Mouse (Mus musculus) midbrain, embryonic 14.5 days (tissue): Measurements from ENCODE around the gene Ccnl2. TPM values are rescaled to one million over a fixed set of nuclear protein-coding genes. Genes with fewer than 3 reads are reported as not detected.
A peak's percentile ranks its signal among the peaks of the same experiment; 100 is the strongest.
"Not testable (repeated sequence)": the region's sequence is repeated elsewhere in the genome, so short reads cannot be mapped to it uniquely, and the experiment has no call there.

Experiments
- ATAC-seq: fragments of 200-750 bp; cut with Nextera tagmentation; 2 replicates; pipeline ENCODE4 v1.8.0; 2017; ENCODE audit warnings: moderate number of reproducible peaks, moderate library complexity; ENCODE audit not compliant: low FRiP score, low TSS enrichment
- DNase-seq: peaks from one replicate; pipeline ENCODE4 v3.0.0-alpha.2; 2015
- H3K27ac ChIP-seq: fragments of 300-500 bp; sonication (generic); replicated peaks from 2 replicates; pipeline ENCODE4 v1.5.1; 2014; ENCODE audit warnings: mild to moderate bottlenecking, low read depth, low read length, moderate library complexity
- H3K27me3 ChIP-seq: fragments of 300-500 bp; sonication (generic); 2 replicates; pipeline ENCODE4 v1.6.1; 2014; ENCODE audit warnings: low read length, control low read depth, mixed read lengths; ENCODE audit not compliant: control insufficient read depth, insufficient read depth
- H3K36me3 ChIP-seq: fragments of 300-500 bp; sonication (generic); 2 replicates; pipeline ENCODE4 v1.6.1; 2014; ENCODE audit warnings: low read length, control low read depth; ENCODE audit not compliant: control insufficient read depth, insufficient read depth
- H3K4me1 ChIP-seq: fragments of 300-500 bp; sonication (generic); 2 replicates; pipeline ENCODE4 v1.6.1; 2014; ENCODE audit warnings: mild to moderate bottlenecking, antibody characterized with exemption, low read length, control low read depth; ENCODE audit not compliant: control insufficient read depth, insufficient read depth
- H3K4me2 ChIP-seq: fragments of 300-500 bp; sonication (generic); 2 replicates; pipeline ENCODE4 v1.6.1; 2014; ENCODE audit warnings: mild to moderate bottlenecking, low read length, moderate library complexity
- H3K4me3 ChIP-seq: fragments of 300-500 bp; sonication (generic); replicated peaks from 2 replicates; pipeline ENCODE4 v1.5.1; 2014; ENCODE audit warnings: low read depth, low read length
- H3K9ac ChIP-seq: fragments of 300-500 bp; sonication (generic); replicated peaks from 2 replicates; pipeline ENCODE4 v1.6.1; 2014; ENCODE audit warnings: mild to moderate bottlenecking, low read length, moderate library complexity
- H3K9me3 ChIP-seq: fragments of 300-500 bp; sonication (generic); 2 replicates; pipeline ENCODE4 v1.6.1; 2016; ENCODE audit warnings: low read length, control low read depth, mixed read lengths; ENCODE audit not compliant: control insufficient read depth
- WGBS: fragments of 180-500 bp; shearing (Covaris S2); extraction: QIAGEN DNeasy Blood & Tissue Kit; methylation state at CpG from one replicate; pipeline ENCODE4 v1.1.7; 2014; 5-methylcytosine and 5-hydroxymethylcytosine counted together
- polyA plus RNA-seq: library from polyadenylated mRNA; unstranded; fragments of >200 nt; fragmentation: Nextera tagmentation; extraction: Ambion mirVana; gene quantifications from 2 replicates; pipeline ENCODE4 v1.2.1, GENCODE M21; 2014

The Ccnl2 gene
- polyA plus RNA-seq, 1 experiment from 2014 or later: 162 TPM

DNA sequence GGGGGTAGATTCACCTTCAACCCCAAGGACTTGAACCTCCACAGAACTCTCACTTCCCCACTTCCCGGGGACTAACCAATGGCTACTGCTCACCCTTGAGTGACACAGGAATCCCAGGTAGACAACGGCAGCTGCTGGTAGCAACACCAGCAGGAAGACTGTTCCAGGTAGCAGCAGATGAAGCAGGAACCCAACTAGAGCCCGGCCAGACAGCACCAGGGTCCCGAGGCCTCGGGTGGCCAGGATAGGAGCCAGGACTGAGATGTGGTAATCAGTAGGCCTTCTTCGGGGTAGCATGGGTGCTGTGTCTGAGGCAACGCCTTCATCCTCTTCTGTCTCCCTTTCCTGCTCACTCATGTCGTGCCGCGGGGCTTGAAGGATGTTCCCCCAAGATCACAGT, 27.0 kb upstream of the Ccnl2 start:
- Histone ChIP-seq H3K4me2 (no peak overlapping the region), H3K36me3 (no peaks in the 10 kb centered on the region), H3K4me3 (no peak overlapping the region), H3K27ac (peak overlapping the region; percentile 20; the same call in 1 of the 2 replicates), H3K27me3 (no peaks in the 10 kb centered on the region), H3K9me3 (no peaks in the 10 kb centered on the region), H3K4me1 (no peaks in the 10 kb centered on the region; the same call in 1 of the 2 replicates), H3K9ac (no peak overlapping the region)
- ATAC-seq (no peak), DNase-seq (no peak)
- WGBS: 78% methylated on average over 10 of the region's 10 CpGs

DNA sequence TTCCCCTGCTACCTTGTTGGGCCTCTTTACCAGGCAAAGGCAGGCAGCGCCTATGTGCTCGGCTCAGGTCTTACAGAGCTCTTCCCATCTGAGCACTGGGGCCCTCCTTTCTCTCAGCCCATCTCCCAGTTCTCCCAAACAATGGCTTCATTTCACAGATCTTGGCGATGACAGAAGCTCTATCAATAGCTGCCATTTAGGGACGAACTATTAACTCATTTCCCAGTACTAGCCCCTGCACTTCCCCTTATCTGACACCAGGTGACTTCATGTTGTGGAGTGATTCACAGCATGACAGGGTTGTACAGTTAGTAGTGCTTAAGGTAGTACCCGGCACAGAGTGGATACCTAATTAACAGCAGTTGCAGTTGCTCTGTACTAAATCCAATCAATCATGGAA, 26.5 kb upstream of the Ccnl2 start, which contains the start of gene Tmem88b:
TSS of gene Tmem88b (minus strand) at position 56 of the 400 bp plus-strand sequence.
- ATAC-seq: no peak

DNA sequence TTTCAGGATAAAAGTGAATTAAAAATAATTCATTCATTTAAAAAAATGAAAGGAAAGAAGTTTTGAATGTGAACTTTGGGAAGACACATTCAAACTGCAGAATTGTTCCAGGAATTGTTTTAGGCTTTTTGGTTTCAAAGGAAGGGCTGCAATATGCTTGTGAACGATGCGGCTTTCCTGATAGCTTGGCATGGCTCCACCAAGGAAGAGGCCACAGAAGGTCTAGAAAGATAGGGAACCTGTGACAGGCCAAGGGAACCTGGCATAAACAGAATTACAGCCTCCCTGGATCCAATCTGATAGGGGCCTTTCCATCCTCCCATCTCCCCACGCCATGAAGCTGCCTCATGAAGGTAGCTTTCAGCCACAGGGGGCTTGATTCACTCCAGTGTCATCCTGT, 24.0 kb upstream of the Ccnl2 start:
- no peaks in the 10 kb centered on the region for H3K36me3 ChIP-seq
- no peak overlapping the region for H3K4me2 ChIP-seq
- ATAC-seq: no peak
- H3K4me3 ChIP-seq: no peak overlapping the region
- no peaks in the 10 kb centered on the region for H3K27me3 ChIP-seq
- H3K9me3 ChIP-seq: no peaks in the 10 kb centered on the region
- DNase-seq: no peak
- WGBS: 78% methylated on average over 3 of the region's 3 CpGs
- no peak overlapping the region for H3K9ac ChIP-seq
- no peak overlapping the region for H3K27ac ChIP-seq
- no peaks in the 10 kb centered on the region; the same call in 1 of the 2 replicates for H3K4me1 ChIP-seq

More for the DNA sequence above, 26.5 kb upstream of the Ccnl2 start, which contains the start of gene Tmem88b:
- no peaks in the 10 kb centered on the region for H3K36me3 ChIP-seq
- H3K27me3 ChIP-seq: no peaks in the 10 kb centered on the region
- H3K4me1 ChIP-seq: no peaks in the 10 kb centered on the region; the same call in 1 of the 2 replicates
- peak within 1 kb of the TSS; percentile 82; the same call in 1 of the 2 replicates for H3K9ac ChIP-seq
- H3K27ac ChIP-seq: peak within 1 kb of the TSS; percentile 20; the same call in 1 of the 2 replicates
- no peak for DNase-seq
- no peaks in the 10 kb centered on the region for H3K9me3 ChIP-seq
- peak within 1 kb of the TSS; percentile 61 for H3K4me3 ChIP-seq
- WGBS: 69% methylated on average over 5 of the region's 5 CpGs
- peak within 1 kb of the TSS; percentile 69 for H3K4me2 ChIP-seq

GRCm38 (mm10) chr4:155788833-155789232, 23.5 kb upstream of the Ccnl2 start:
- H3K27me3 ChIP-seq, DNase-seq, ATAC-seq, H3K9me3 ChIP-seq, H3K36me3 ChIP-seq, H3K4me1 ChIP-seq, H3K27ac ChIP-seq, H3K4me3 ChIP-seq, H3K4me2 ChIP-seq, H3K9ac ChIP-seq: not testable (repeated sequence)
- 87% methylated on average over 4 of the region's 4 CpGs for WGBS

GRCm38 (mm10) chr4:155790021-155790489, 22.2 kb upstream of the Ccnl2 start, which contains the start of gene Ankrd65:
TSS of gene Ankrd65 (plus strand) at chr4:155790439.
- WGBS: 77% methylated on average over 3 of the region's 3 CpGs
- ATAC-seq: no peak

GRCm38 (mm10) chr4:155790650-155791161, 21.6 kb upstream of the Ccnl2 start:
- ATAC-seq: no peak
- H3K9ac ChIP-seq: no peak overlapping the region
- WGBS: 69% methylated on average over 3 of the region's 3 CpGs
- no peak for DNase-seq
- no peaks in the 10 kb centered on the region for H3K36me3 ChIP-seq
- no peaks in the 10 kb centered on the region for H3K27me3 ChIP-seq
- no peak overlapping the region for H3K4me3 ChIP-seq
- no peaks in the 10 kb centered on the region for H3K4me1 ChIP-seq
- no peak overlapping the region for H3K4me2 ChIP-seq
- H3K9me3 ChIP-seq: no peaks in the 10 kb centered on the region
- H3K27ac ChIP-seq: no peak overlapping the region

More at GRCm38 (mm10) chr4:155790021-155790489, 22.2 kb upstream of the Ccnl2 start, which contains the start of gene Ankrd65:
- Histone ChIP-seq H3K4me2 (no peak within 1 kb of the TSS), H3K27ac (no peak within 1 kb of the TSS), H3K4me3 (no peak within 1 kb of the TSS), H3K36me3 (no peaks in the 10 kb centered on the region), H3K27me3 (no peaks in the 10 kb centered on the region), H3K9ac (no peak within 1 kb of the TSS), H3K9me3 (no peaks in the 10 kb centered on the region), H3K4me1 (no peaks in the 10 kb centered on the region)
- no peak for DNase-seq

- Histone ChIP-seq H3K36me3 (no peaks in the 10 kb centered on the region), H3K27ac (no peak overlapping the region), H3K27me3 (no peaks in the 10 kb centered on the region), H3K4me3 (no peak overlapping the region), H3K4me2 (no peak overlapping the region), H3K9ac (no peak overlapping the region), H3K9me3 (no peaks in the 10 kb centered on the region), H3K4me1 (no peaks in the 10 kb centered on the region)
- 77% methylated on average over 24 of the region's 24 CpGs for WGBS
- ATAC-seq (no peak), DNase-seq (no peak)
Observed at GRCm38 (mm10) chr4:155791240-155791933, 20.9 kb upstream of the Ccnl2 start.

GRCm38 (mm10) chr4:155793730-155794129, 18.6 kb upstream of the Ccnl2 start:
- Histone ChIP-seq H3K27ac (no peak overlapping the region), H3K9ac (no peak overlapping the region), H3K4me2 (no peak overlapping the region), H3K27me3 (no peaks in the 10 kb centered on the region), H3K9me3 (no peaks in the 10 kb centered on the region), H3K36me3 (no peaks in the 10 kb centered on the region), H3K4me1 (no peaks in the 10 kb centered on the region), H3K4me3 (no peak overlapping the region)
- DNase-seq (no peak), ATAC-seq (no peak)
- 77% methylated on average over 2 of the region's 2 CpGs for WGBS
